Mouse (Mus musculus): ENCODE measurements at regions not wholly inside any gene's neighbourhood (a gene's known extent, or its start where the extent isn't known, plus 50 kb on each side); places are given as distances from the start of the nearest gene placed in this dataset.

- WGBS, result 94% methylated on average over 1 of the region's 1 CpGs
- ATAC-seq (replicated peaks; ENCODE audit: insufficient number of reproducible peaks, low FRiP score, low TSS enrichment, low read depth), result no peak
These were observed 794.1 kb upstream of the Lrrc6 start for GRCm38 (mm10) chr15:67294797-67295196.

GRCm38 (mm10) chr15:67289749-67290148, 789.0 kb upstream of the Lrrc6 start:
- Histone ChIP-seq H3K4me1 (ENCODE audit: control insufficient read depth, insufficient read depth, low read length) (no peaks in the 10 kb centered on the region), H3K9me3 (replicated peaks; ENCODE audit: control insufficient read depth, low read length) (no peaks in the 10 kb centered on the region), H3K4me3 (ENCODE audit: low read depth, low read length) (no peak overlapping the region), H3K27me3 (ENCODE audit: control insufficient read depth, insufficient read depth, low read length) (no peaks in the 10 kb centered on the region), H3K9ac (replicated peaks; ENCODE audit: low read length) (no peak overlapping the region), H3K36me3 (replicated peaks; ENCODE audit: control insufficient read depth, insufficient read depth, low read depth, low read length) (no peaks in the 10 kb centered on the region), H3K4me2 (ENCODE audit: low read depth, low read length) (no peak overlapping the region), H3K27ac (replicated peaks; ENCODE audit: low read depth, low read length) (no peak overlapping the region)
- ATAC-seq (replicated peaks; ENCODE audit: insufficient number of reproducible peaks, low FRiP score, low TSS enrichment, low read depth), result no peak
- no peak for DNase-seq (ENCODE audit: low spot score)
- WGBS, result 67% methylated on average over 4 of the region's 4 CpGs

More at GRCm38 (mm10) chr15:67294797-67295196, 794.1 kb upstream of the Lrrc6 start:
- Histone ChIP-seq H3K4me2 (ENCODE audit: low read depth, low read length) (no peak overlapping the region), H3K27ac (replicated peaks; ENCODE audit: low read depth, low read length) (no peak overlapping the region), H3K9ac (replicated peaks; ENCODE audit: low read length) (no peak overlapping the region), H3K9me3 (replicated peaks; ENCODE audit: control insufficient read depth, low read length) (no peaks in the 10 kb centered on the region), H3K27me3 (ENCODE audit: control insufficient read depth, insufficient read depth, low read length) (no peaks in the 10 kb centered on the region), H3K4me1 (ENCODE audit: control insufficient read depth, insufficient read depth, low read length) (no peaks in the 10 kb centered on the region), H3K4me3 (ENCODE audit: low read depth, low read length) (no peak overlapping the region), H3K36me3 (replicated peaks; ENCODE audit: control insufficient read depth, insufficient read depth, low read depth, low read length) (no peaks in the 10 kb centered on the region)
- no peak for DNase-seq (ENCODE audit: low spot score)

GRCm38 (mm10) chr15:67284941-67285340, 784.2 kb upstream of the Lrrc6 start:
- 73% methylated on average over 4 of the region's 4 CpGs for WGBS
- Histone ChIP-seq H3K4me3 (ENCODE audit: low read depth, low read length) (no peak overlapping the region), H3K4me2 (ENCODE audit: low read depth, low read length) (no peak overlapping the region), H3K36me3 (replicated peaks; ENCODE audit: control insufficient read depth, insufficient read depth, low read depth, low read length) (no peaks in the 10 kb centered on the region), H3K27me3 (ENCODE audit: control insufficient read depth, insufficient read depth, low read length) (no peaks in the 10 kb centered on the region), H3K27ac (replicated peaks; ENCODE audit: low read depth, low read length) (no peak overlapping the region), H3K9ac (replicated peaks; ENCODE audit: low read length) (no peak overlapping the region), H3K4me1 (ENCODE audit: control insufficient read depth, insufficient read depth, low read length) (no peaks in the 10 kb centered on the region), H3K9me3 (replicated peaks; ENCODE audit: control insufficient read depth, low read length) (no peaks in the 10 kb centered on the region)
- ATAC-seq (replicated peaks; ENCODE audit: insufficient number of reproducible peaks, low FRiP score, low TSS enrichment, low read depth), result no peak
- no peak for DNase-seq (ENCODE audit: low spot score)

- no peak overlapping the region for H3K4me3 ChIP-seq (ENCODE audit: low read depth, low read length)
- H3K27ac ChIP-seq (replicated peaks; ENCODE audit: low read depth, low read length), result no peak overlapping the region
- WGBS, result 83% methylated on average over 3 of the region's 3 CpGs
- no peaks in the 10 kb centered on the region for H3K9me3 ChIP-seq (replicated peaks; ENCODE audit: control insufficient read depth, low read length)
- no peaks in the 10 kb centered on the region for H3K4me1 ChIP-seq (ENCODE audit: control insufficient read depth, insufficient read depth, low read length)
- DNase-seq (ENCODE audit: low spot score), result no peak
- H3K9ac ChIP-seq (replicated peaks; ENCODE audit: low read length), result no peak overlapping the region
- no peak for ATAC-seq (replicated peaks; ENCODE audit: insufficient number of reproducible peaks, low FRiP score, low TSS enrichment, low read depth)
- H3K27me3 ChIP-seq (ENCODE audit: control insufficient read depth, insufficient read depth, low read length), result no peaks in the 10 kb centered on the region
- H3K4me2 ChIP-seq (ENCODE audit: low read depth, low read length), result no peak overlapping the region
- no peaks in the 10 kb centered on the region for H3K36me3 ChIP-seq (replicated peaks; ENCODE audit: control insufficient read depth, insufficient read depth, low read depth, low read length)
These were observed 782.7 kb upstream of the Lrrc6 start for GRCm38 (mm10) chr15:67283275-67283972.

- no peaks in the 10 kb centered on the region for H3K36me3 ChIP-seq (replicated peaks; ENCODE audit: control insufficient read depth, insufficient read depth, low read depth, low read length)
- no peaks in the 10 kb centered on the region for H3K27me3 ChIP-seq (ENCODE audit: control insufficient read depth, insufficient read depth, low read length)
- 90% methylated on average over 1 of the region's 1 CpGs for WGBS
- no peaks in the 10 kb centered on the region for H3K9me3 ChIP-seq (replicated peaks; ENCODE audit: control insufficient read depth, low read length)
- no peak overlapping the region for H3K27ac ChIP-seq (replicated peaks; ENCODE audit: low read depth, low read length)
- DNase-seq (ENCODE audit: low spot score) (no peak), ATAC-seq (replicated peaks; ENCODE audit: insufficient number of reproducible peaks, low FRiP score, low TSS enrichment, low read depth) (no peak)
- no peak overlapping the region for H3K9ac ChIP-seq (replicated peaks; ENCODE audit: low read length)
- no peak overlapping the region for H3K4me2 ChIP-seq (ENCODE audit: low read depth, low read length)
- no peak overlapping the region for H3K4me3 ChIP-seq (ENCODE audit: low read depth, low read length)
- H3K4me1 ChIP-seq (ENCODE audit: control insufficient read depth, insufficient read depth, low read length), result no peaks in the 10 kb centered on the region
These were observed 778.2 kb upstream of the Lrrc6 start for GRCm38 (mm10) chr15:67278869-67279268.

DNA sequence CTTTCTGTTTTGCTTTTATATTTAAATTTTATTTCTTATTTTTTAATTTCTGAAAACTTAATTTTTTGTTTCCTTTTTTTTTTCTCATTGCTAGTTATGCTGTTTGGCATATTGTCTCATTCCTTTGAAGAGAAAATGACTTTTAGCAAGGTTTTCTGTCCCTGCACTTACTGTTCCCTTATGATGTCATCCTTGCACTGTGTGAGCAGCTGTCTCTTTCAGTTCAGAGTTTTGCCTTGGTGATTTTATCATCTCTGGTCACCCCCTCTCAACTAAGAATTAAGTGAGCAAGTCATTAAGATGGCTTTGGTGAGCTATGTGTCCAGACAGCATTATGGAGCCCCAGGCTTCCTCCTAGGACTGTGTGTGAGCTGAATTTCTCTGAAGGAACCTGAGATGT, 774.3 kb upstream of the Lrrc6 start:
- ATAC-seq (replicated peaks; ENCODE audit: insufficient number of reproducible peaks, low FRiP score, low TSS enrichment, low read depth), result no peak
- Histone ChIP-seq H3K27me3 (ENCODE audit: control insufficient read depth, insufficient read depth, low read length) (no peaks in the 10 kb centered on the region), H3K36me3 (replicated peaks; ENCODE audit: control insufficient read depth, insufficient read depth, low read depth, low read length) (no peaks in the 10 kb centered on the region), H3K9ac (replicated peaks; ENCODE audit: low read length) (no peak overlapping the region), H3K27ac (replicated peaks; ENCODE audit: low read depth, low read length) (no peak overlapping the region), H3K4me3 (ENCODE audit: low read depth, low read length) (no peak overlapping the region), H3K4me2 (ENCODE audit: low read depth, low read length) (no peak overlapping the region), H3K4me1 (ENCODE audit: control insufficient read depth, insufficient read depth, low read length) (no peaks in the 10 kb centered on the region), H3K9me3 (replicated peaks; ENCODE audit: control insufficient read depth, low read length) (no peaks in the 10 kb centered on the region)
- DNase-seq (ENCODE audit: low spot score), result no peak

- DNase-seq (ENCODE audit: low spot score), result no peak
These were observed 771.7 kb upstream of the Lrrc6 start for GRCm38 (mm10) chr15:67272397-67272796.

DNA sequence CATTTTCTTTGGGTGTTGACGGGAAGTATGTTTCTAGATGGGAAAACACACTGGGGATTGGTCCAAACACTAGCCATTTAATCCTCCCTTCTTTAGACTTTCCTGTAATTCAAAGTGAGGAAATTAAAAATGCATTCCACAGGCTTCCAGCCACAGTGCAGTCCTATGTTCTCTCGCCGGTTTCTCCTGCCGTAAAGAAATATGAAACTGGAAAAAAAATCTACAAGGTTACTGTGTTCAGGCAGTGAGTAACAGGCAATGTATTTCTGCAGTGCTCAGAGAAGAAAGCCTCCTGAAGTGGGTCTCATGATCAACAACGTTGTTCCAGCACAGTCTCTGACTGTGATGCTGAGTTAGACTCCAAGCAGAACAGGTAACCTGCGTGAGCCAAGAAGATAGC, 763.0 kb upstream of the Lrrc6 start:
- H3K9me3 ChIP-seq (replicated peaks; ENCODE audit: control insufficient read depth, low read length), result no peaks in the 10 kb centered on the region
- WGBS, result 65% methylated on average over 6 of the region's 6 CpGs
- H3K27me3 ChIP-seq (ENCODE audit: control insufficient read depth, insufficient read depth, low read length), result no peaks in the 10 kb centered on the region
- no peaks in the 10 kb centered on the region for H3K36me3 ChIP-seq (replicated peaks; ENCODE audit: control insufficient read depth, insufficient read depth, low read depth, low read length)
- H3K4me1 ChIP-seq (ENCODE audit: control insufficient read depth, insufficient read depth, low read length), result no peaks in the 10 kb centered on the region
- H3K4me3 ChIP-seq (ENCODE audit: low read depth, low read length), result no peak overlapping the region
- no peak for DNase-seq (ENCODE audit: low spot score)
- no peak overlapping the region for H3K9ac ChIP-seq (replicated peaks; ENCODE audit: low read length)
- H3K4me2 ChIP-seq (ENCODE audit: low read depth, low read length), result no peak overlapping the region
- no peak overlapping the region for H3K27ac ChIP-seq (replicated peaks; ENCODE audit: low read depth, low read length)
- no peak for ATAC-seq (replicated peaks; ENCODE audit: insufficient number of reproducible peaks, low FRiP score, low TSS enrichment, low read depth)

More at GRCm38 (mm10) chr15:67272397-67272796, 771.7 kb upstream of the Lrrc6 start:
- Histone ChIP-seq H3K4me3 (ENCODE audit: low read depth, low read length) (no peak overlapping the region), H3K27ac (replicated peaks; ENCODE audit: low read depth, low read length) (no peak overlapping the region), H3K4me2 (ENCODE audit: low read depth, low read length) (no peak overlapping the region), H3K9me3 (replicated peaks; ENCODE audit: control insufficient read depth, low read length) (no peaks in the 10 kb centered on the region), H3K36me3 (replicated peaks; ENCODE audit: control insufficient read depth, insufficient read depth, low read depth, low read length) (no peaks in the 10 kb centered on the region), H3K9ac (replicated peaks; ENCODE audit: low read length) (no peak overlapping the region), H3K4me1 (ENCODE audit: control insufficient read depth, insufficient read depth, low read length) (no peaks in the 10 kb centered on the region), H3K27me3 (ENCODE audit: control insufficient read depth, insufficient read depth, low read length) (no peaks in the 10 kb centered on the region)
- 89% methylated on average over 2 of the region's 2 CpGs for WGBS
- no peak for ATAC-seq (replicated peaks; ENCODE audit: insufficient number of reproducible peaks, low FRiP score, low TSS enrichment, low read depth)
